Mouse (Mus musculus) kidney, embryonic 16.5 days (tissue): Measurements from ENCODE around the gene Pan2. TPM values are rescaled to one million over a fixed set of nuclear protein-coding genes. Genes with fewer than 3 reads are reported as not detected.
"Not testable (repeated sequence)": the region's sequence is repeated elsewhere in the genome, so short reads cannot be mapped to it uniquely, and the experiment has no call there.

Source experiments
- ATAC-seq: fragments of 200-750 bp; cut with Nextera tagmentation; 2 replicates; pipeline ENCODE4 v1.8.0; 2017; ENCODE audit warnings: moderate TSS enrichment; ENCODE audit not compliant: low FRiP score, low TSS enrichment
- H3K27ac ChIP-seq: fragments of 300-500 bp; sonication (generic); 2 replicates; pipeline ENCODE4 v1.5.1; 2014; ENCODE audit warnings: low read length
- H3K27me3 ChIP-seq: fragments of 300-500 bp; sonication (generic); 2 replicates; pipeline ENCODE4 v1.6.1; 2014; ENCODE audit warnings: low read length, control low read depth, mixed read lengths; ENCODE audit not compliant: insufficient read depth
- H3K36me3 ChIP-seq: fragments of 300-500 bp; sonication (generic); 2 replicates; pipeline ENCODE4 v1.6.1; 2014; ENCODE audit warnings: low read length, control low read depth, mixed read lengths; ENCODE audit not compliant: insufficient read depth
- H3K4me1 ChIP-seq: fragments of 300-500 bp; sonication (generic); 2 replicates; pipeline ENCODE4 v1.6.1; 2014; ENCODE audit warnings: low read length, control low read depth, mixed read lengths; ENCODE audit not compliant: insufficient read depth
- H3K4me2 ChIP-seq: fragments of 300-500 bp; sonication (generic); replicated peaks from 2 replicates; pipeline ENCODE4 v1.6.1; 2014; ENCODE audit warnings: low read depth, low read length
- H3K4me3 ChIP-seq: fragments of 300-500 bp; sonication (generic); 2 replicates; pipeline ENCODE4 v1.5.1; 2014; ENCODE audit warnings: mild to moderate bottlenecking, low read length
- H3K9ac ChIP-seq: fragments of 300-500 bp; sonication (generic); replicated peaks from 2 replicates; pipeline ENCODE4 v1.6.1; 2014; ENCODE audit warnings: low read length
- H3K9me3 ChIP-seq: fragments of 300-500 bp; sonication (generic); 2 replicates; pipeline ENCODE4 v1.6.1; 2016; ENCODE audit warnings: low read length, control low read depth
- WGBS: fragments of 180-500 bp; shearing (Covaris S2); extraction: QIAGEN DNeasy Blood & Tissue Kit; methylation state at CpG from one replicate; pipeline ENCODE4 v1.1.7; 2014; 5-methylcytosine and 5-hydroxymethylcytosine counted together
- polyA plus RNA-seq: library from polyadenylated mRNA; unstranded; fragments of >200 nt; fragmentation: Nextera tagmentation; extraction: Ambion mirVana; gene quantifications from 2 replicates; pipeline ENCODE4 v1.2.1, GENCODE M21; 2015

Pan2 gene
- polyA plus RNA-seq, 1 experiment from 2014 or later = 42.0 TPM

- not testable (repeated sequence) for H3K9me3 ChIP-seq, H3K4me1 ChIP-seq, H3K9ac ChIP-seq, H3K4me2 ChIP-seq, ATAC-seq, H3K4me3 ChIP-seq, H3K27ac ChIP-seq, H3K27me3 ChIP-seq
- WGBS = 82% methylated on average over 5 of the region's 6 CpGs
- peaks cover 12% of the 10 kb centered on the region for H3K36me3 ChIP-seq
Observed at GRCm38 (mm10) chr10:128332358-128333249, 29.5 kb downstream of the Pan2 start.

GRCm38 (mm10) chr10:128335582-128335981 is 32.4 kb downstream of the Pan2 start:
- 1% methylated on average over 4 of the region's 4 CpGs for WGBS

GRCm38 (mm10) chr10:128336195-128336594 is 33.1 kb downstream of the Pan2 start:
- Histone ChIP-seq H3K4me2 (no peak overlapping the region), H3K9ac (no peak overlapping the region), H3K27ac (no peak overlapping the region), H3K9me3 (no peaks in the 10 kb centered on the region), H3K4me1 (peaks cover 21% of the 10 kb centered on the region), H3K27me3 (no peaks in the 10 kb centered on the region), H3K4me3 (no peak overlapping the region), H3K36me3 (no peaks in the 10 kb centered on the region)
- 85% methylated on average over 3 of the region's 3 CpGs for WGBS
- ATAC-seq = no peak

More at GRCm38 (mm10) chr10:128335582-128335981, 32.4 kb downstream of the Pan2 start:
- Histone ChIP-seq H3K27ac (no peak overlapping the region), H3K4me3 (no peak overlapping the region), H3K36me3 (no peaks in the 10 kb centered on the region), H3K4me2 (no peak overlapping the region), H3K27me3 (no peaks in the 10 kb centered on the region), H3K9me3 (no peaks in the 10 kb centered on the region), H3K4me1 (peaks cover 21% of the 10 kb centered on the region), H3K9ac (no peak overlapping the region)
- no peak for ATAC-seq

- 81% methylated on average over 3 of the region's 3 CpGs for WGBS
- H3K27ac ChIP-seq = peak overlapping the region; percentile 91; the same call in 1 of the 2 replicates
- H3K9ac ChIP-seq = no peak overlapping the region
- H3K36me3 ChIP-seq = no peaks in the 10 kb centered on the region
- peak overlapping the region; percentile 99 for H3K4me3 ChIP-seq
- H3K4me1 ChIP-seq = peaks cover 21% of the 10 kb centered on the region
- ATAC-seq = no peak
- no peaks in the 10 kb centered on the region for H3K9me3 ChIP-seq
- no peaks in the 10 kb centered on the region for H3K27me3 ChIP-seq
- peak overlapping the region; percentile 76 for H3K4me2 ChIP-seq
Observed at GRCm38 (mm10) chr10:128336597-128336996, 33.5 kb downstream of the Pan2 start.

GRCm38 (mm10) chr10:128337306-128338181 is 34.4 kb downstream of the Pan2 start, which contains the start of gene Cs:
Gene Cs, plus strand, starts transcription at chr10:128337734.
- H3K27me3 ChIP-seq = no peaks in the 10 kb centered on the region
- WGBS = under 1% methylated on average over 61 of the region's 61 CpGs
- H3K36me3 ChIP-seq = no peaks in the 10 kb centered on the region
- peak within 1 kb of the TSS; percentile 93 for H3K27ac ChIP-seq
- peak within 1 kb of the TSS; percentile 93 for H3K9ac ChIP-seq
- peak; percentile 98 for ATAC-seq
- no peaks in the 10 kb centered on the region for H3K9me3 ChIP-seq
- H3K4me3 ChIP-seq = peak within 1 kb of the TSS; percentile 99
- peak within 1 kb of the TSS; percentile 76 for H3K4me2 ChIP-seq
- H3K4me1 ChIP-seq = peaks cover 21% of the 10 kb centered on the region

- Histone ChIP-seq H3K9ac (peak overlapping the region; percentile 93), H3K27me3 (no peaks in the 10 kb centered on the region), H3K36me3 (no peaks in the 10 kb centered on the region), H3K27ac (peak overlapping the region; percentile 93), H3K9me3 (no peaks in the 10 kb centered on the region), H3K4me3 (peak overlapping the region; percentile 99), H3K4me2 (peak overlapping the region; percentile 76), H3K4me1 (peaks cover 21% of the 10 kb centered on the region)
- WGBS = 14% methylated on average over 5 of the region's 5 CpGs
- no peak for ATAC-seq
Observed at GRCm38 (mm10) chr10:128338415-128338814, 35.3 kb downstream of the Pan2 start.

GRCm38 (mm10) chr10:128338948-128339347 is 35.8 kb downstream of the Pan2 start:
- Histone ChIP-seq H3K4me1 (peaks cover 21% of the 10 kb centered on the region), H3K36me3 (no peaks in the 10 kb centered on the region), H3K27me3 (no peaks in the 10 kb centered on the region), H3K27ac (no peak overlapping the region), H3K9me3 (no peaks in the 10 kb centered on the region), H3K4me3 (peak overlapping the region; percentile 99), H3K4me2 (peak overlapping the region; percentile 76), H3K9ac (peak overlapping the region; percentile 93)
- WGBS = 66% methylated on average over 2 of the region's 2 CpGs
- no peak for ATAC-seq

- no peak for ATAC-seq
- H3K4me1 ChIP-seq = peaks cover 30% of the 10 kb centered on the region
- no peak overlapping the region for H3K9ac ChIP-seq
- 90% methylated on average over 2 of the region's 2 CpGs for WGBS
- H3K27me3 ChIP-seq = no peaks in the 10 kb centered on the region
- no peak overlapping the region for H3K4me2 ChIP-seq
- H3K4me3 ChIP-seq = no peak overlapping the region
- no peaks in the 10 kb centered on the region for H3K36me3 ChIP-seq
- no peak overlapping the region for H3K27ac ChIP-seq
- no peaks in the 10 kb centered on the region for H3K9me3 ChIP-seq
Observed at GRCm38 (mm10) chr10:128340257-128340656, 37.1 kb downstream of the Pan2 start.

- Histone ChIP-seq H3K4me1 (peaks cover 20% of the 10 kb centered on the region), H3K9ac (no peak overlapping the region), H3K4me3 (no peak overlapping the region), H3K4me2 (no peak overlapping the region), H3K36me3 (no peaks in the 10 kb centered on the region), H3K27me3 (no peaks in the 10 kb centered on the region), H3K27ac (no peak overlapping the region), H3K9me3 (no peaks in the 10 kb centered on the region)
- no peak for ATAC-seq
- WGBS = 97% methylated on average over 1 of the region's 1 CpGs
Observed at GRCm38 (mm10) chr10:128343436-128343835, 40.3 kb downstream of the Pan2 start.
